Mouse (Mus musculus) megakaryocyte, embryonic 14.5 days (primary cell): ENCODE measurements around the gene Hcrt.

Experiments
- FLI1 ChIP-seq: IDR thresholded peaks from 2 replicates; pipeline ENCODE4 v1.6.1; 2012; ENCODE audit warnings: low read length, inconsistent platforms, mixed read lengths
- GATA1 ChIP-seq: IDR thresholded peaks from 3 replicates; pipeline ENCODE4 v1.6.1; 2012; ENCODE audit warnings: mixed read lengths, low read length, inconsistent platforms, borderline replicate concordance

GRCm38 (mm10) chr11:100795386-100795785 is 32.7 kb upstream of the Hcrt start:
- TF ChIP-seq GATA1 (no peak), FLI1 (no peak)
